Mouse (Mus musculus): ENCODE results near the gene Acot6. TPM values are rescaled to one million over a fixed set of nuclear protein-coding genes. Genes with fewer than 3 reads are reported as not detected.

Gene Acot6
- polyA plus RNA-seq, 1 experiment from 2014 or later: 0.76 TPM

GRCm38 (mm10) chr12:84152352-84153190 lies 52.1 kb downstream of the Acot6 start:
- 93% methylated on average over 24 of the region's 32 CpGs for WGBS (ENCODE audit: missing documents)
- peaks cover 74% of the 10 kb centered on the region for H3K36me3 ChIP-seq (ENCODE audit: inconsistent target)
- no peaks in the 10 kb centered on the region for H3K79me2 ChIP-seq (ENCODE audit: inconsistent target)
- H3K27ac ChIP-seq: no peak overlapping the region
- no peak overlapping the region for H3K4me3 ChIP-seq (ENCODE audit: inconsistent target)

DNA sequence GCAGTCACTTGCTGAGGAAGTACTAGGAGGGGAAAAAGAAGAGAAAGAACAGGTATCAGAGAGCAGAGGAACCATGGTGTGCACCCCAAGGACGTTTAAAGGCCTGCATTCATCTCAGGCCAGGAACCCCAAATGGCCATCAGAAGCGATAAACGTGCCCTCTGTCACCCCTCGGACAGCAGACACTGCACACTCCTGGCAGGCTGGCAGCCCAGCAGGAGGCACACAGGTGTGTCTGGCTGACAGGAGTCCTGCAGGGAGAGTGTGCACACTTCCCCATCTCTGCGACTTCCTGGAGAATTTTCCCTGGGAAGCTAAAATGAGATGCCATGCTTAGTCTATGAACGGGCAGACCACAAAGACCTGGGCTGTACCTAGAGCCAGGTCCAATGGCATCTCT lies 53.0 kb downstream of the Acot6 start:
- 93% methylated on average over 6 of the region's 6 CpGs for WGBS (ENCODE audit: missing documents)
- Histone ChIP-seq H3K4me3 (ENCODE audit: inconsistent target) (no peak overlapping the region), H3K36me3 (ENCODE audit: inconsistent target) (peaks cover 83% of the 10 kb centered on the region), H3K79me2 (ENCODE audit: inconsistent target) (no peaks in the 10 kb centered on the region), H3K27ac (no peak overlapping the region)

DNA sequence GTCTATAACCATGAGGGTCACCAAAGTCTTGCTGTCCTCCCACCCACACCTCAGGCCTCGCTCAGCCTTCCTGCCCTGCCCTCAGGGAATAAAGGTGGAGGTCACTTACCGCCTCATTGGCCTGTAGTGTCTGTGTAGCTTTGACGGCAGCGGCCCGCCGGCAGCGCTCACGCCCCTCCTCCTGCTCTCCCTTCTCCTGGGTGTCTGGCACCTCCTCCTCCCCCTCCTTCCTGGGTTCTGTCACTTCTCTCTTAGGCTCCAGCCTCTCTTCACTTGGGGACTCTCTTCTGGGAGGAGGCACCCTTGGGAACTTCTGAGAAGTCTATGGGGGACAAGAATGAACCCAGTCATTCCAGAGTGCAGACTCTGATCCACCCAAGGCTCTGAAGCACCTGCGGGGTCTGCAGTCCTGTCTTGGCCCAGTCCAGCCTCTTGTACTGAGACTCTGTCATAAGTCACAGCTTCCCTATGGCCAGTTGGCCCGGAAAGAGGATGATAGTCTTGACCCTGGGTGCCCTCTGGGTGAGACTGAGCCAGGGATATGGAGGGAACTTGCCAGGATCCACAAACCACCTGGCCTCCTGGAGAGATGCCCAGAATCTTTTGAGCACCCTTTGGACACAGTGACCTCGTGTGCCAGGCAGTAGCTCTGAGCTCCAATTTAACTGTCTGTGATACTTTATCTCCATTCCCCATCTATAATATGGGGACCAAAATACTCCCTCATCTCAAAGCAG lies 54.5 kb downstream of the Acot6 start:
- Histone ChIP-seq H3K27ac (no peak overlapping the region), H3K4me3 (ENCODE audit: inconsistent target) (no peak overlapping the region), H3K79me2 (ENCODE audit: inconsistent target) (peaks cover 1% of the 10 kb centered on the region; the same call in 1 of the 2 replicates), H3K36me3 (ENCODE audit: inconsistent target) (peaks cover 98% of the 10 kb centered on the region)
- 91% methylated on average over 11 of the region's 11 CpGs for WGBS (ENCODE audit: missing documents)

DNA sequence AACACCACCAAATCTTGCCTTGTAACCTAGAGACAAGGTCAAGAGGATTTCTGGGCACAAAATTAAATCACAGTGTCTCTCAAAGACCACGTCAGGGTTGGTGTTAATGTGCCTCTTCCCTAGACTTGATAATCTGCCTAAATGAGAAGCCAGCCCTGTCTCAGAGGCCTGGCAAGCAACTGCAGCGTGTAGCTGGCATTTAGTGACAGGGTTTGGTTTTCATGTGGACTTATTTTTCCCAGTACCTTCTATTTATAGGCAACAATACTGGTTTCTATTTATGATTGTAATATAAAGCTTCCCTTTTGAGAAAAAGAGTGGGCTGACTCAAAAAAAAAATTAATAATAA lies 55.0 kb downstream of the Acot6 start:
- Histone ChIP-seq H3K27ac (no peak overlapping the region), H3K4me3 (ENCODE audit: inconsistent target) (no peak overlapping the region), H3K79me2 (ENCODE audit: inconsistent target) (peaks cover 7% of the 10 kb centered on the region; the same call in 1 of the 2 replicates), H3K36me3 (ENCODE audit: inconsistent target) (peaks cover 98% of the 10 kb centered on the region)
- WGBS (ENCODE audit: missing documents): 89% methylated on average over 1 of the region's 2 CpGs

GRCm38 (mm10) chr12:84156210-84156609 lies 55.8 kb downstream of the Acot6 start:
- Histone ChIP-seq H3K4me3 (ENCODE audit: inconsistent target) (no peak overlapping the region), H3K36me3 (ENCODE audit: inconsistent target) (peaks cover 98% of the 10 kb centered on the region), H3K27ac (no peak overlapping the region), H3K79me2 (ENCODE audit: inconsistent target) (peaks cover 12% of the 10 kb centered on the region; the same call in 1 of the 2 replicates)
- WGBS (ENCODE audit: missing documents): 96% methylated on average over 18 of the region's 18 CpGs

GRCm38 (mm10) chr12:84158156-84158555 lies 57.7 kb downstream of the Acot6 start:
- Histone ChIP-seq H3K79me2 (ENCODE audit: inconsistent target) (peaks cover 31% of the 10 kb centered on the region), H3K4me3 (ENCODE audit: inconsistent target) (no peak overlapping the region), H3K27ac (no peak overlapping the region), H3K36me3 (ENCODE audit: inconsistent target) (peaks cover 90% of the 10 kb centered on the region)
- 92% methylated on average over 14 of the region's 14 CpGs for WGBS (ENCODE audit: missing documents)

- H3K79me2 ChIP-seq (ENCODE audit: inconsistent target): peaks cover 55% of the 10 kb centered on the region
- 98% methylated on average over 8 of the region's 8 CpGs for WGBS (ENCODE audit: missing documents)
- H3K4me3 ChIP-seq (ENCODE audit: inconsistent target): no peak overlapping the region
- no peak overlapping the region for H3K27ac ChIP-seq
- H3K36me3 ChIP-seq (ENCODE audit: inconsistent target): peaks cover 72% of the 10 kb centered on the region
These were observed 60.0 kb downstream of the Acot6 start for GRCm38 (mm10) chr12:84160491-84160890.

Other genes starting within 250 kb of the Acot6 start
- gene Numb, start 178.7 kb upstream of the Acot6 start, polyA plus RNA-seq (2018): 32.8 to 57.9 TPM (median 47.1 TPM) in 3 replicates
- gene Riox1, start 150.0 kb upstream of the Acot6 start, polyA plus RNA-seq (2018): 3.4 to 15.2 TPM (median 7.3 TPM) in 3 replicates
- gene Heatr4, start 115.8 kb upstream of the Acot6 start, polyA plus RNA-seq (2018): not detected in 3 replicates
- 9.4 to 14.1 TPM (median 11.7 TPM) in 3 replicates for gene Acot2, start 112.8 kb upstream of the Acot6 start, polyA plus RNA-seq (2018)
- gene Acot1, start 91.2 kb upstream of the Acot6 start, polyA plus RNA-seq (2018): 1.9 to 4.4 TPM (median 3.0 TPM) in 3 replicates
- 0.05 to 0.83 TPM (median 0.11 TPM) in 3 replicates for gene Acot4, start 62.3 kb upstream of the Acot6 start, polyA plus RNA-seq (2018)
- not detected in 3 replicates for gene Gm49366, start 61.7 kb upstream of the Acot6 start, polyA plus RNA-seq (2018)
- not detected in 3 replicates for gene Acot3, start 48.5 kb upstream of the Acot6 start, polyA plus RNA-seq (2018)
- gene Acot5, start 31.3 kb upstream of the Acot6 start, polyA plus RNA-seq (2018): not detected in 3 replicates
- 1.2 to 2.2 TPM (median 1.7 TPM) in 3 replicates for gene Dnal1, start 13.7 kb downstream of the Acot6 start, polyA plus RNA-seq (2018)
- gene Pnma1, start 47.8 kb downstream of the Acot6 start, polyA plus RNA-seq (2018): 0.13 to 0.29 TPM (median 0.20 TPM) in 3 replicates
- gene Elmsan1, start 118.2 kb downstream of the Acot6 start, polyA plus RNA-seq (2018): 11.0 to 13.7 TPM (median 13.5 TPM) in 3 replicates
- gene Ptgr2, start 184.6 kb downstream of the Acot6 start, polyA plus RNA-seq (2018): 38.2 to 43.3 TPM (median 40.5 TPM) in 3 replicates
- 13.2 to 17.7 TPM (median 17.0 TPM) in 3 replicates for gene Zfp410, start 216.2 kb downstream of the Acot6 start, polyA plus RNA-seq (2018)

Measured in macrophage (primary cell).